Mouse (Mus musculus) 3T3-L1 (cell line): ENCODE measurements around the gene Sox2.

Source experiments
- DNase-seq: peaks from one replicate; pipeline ENCODE4 v3.0.0-alpha.2; 2015; ENCODE audit warnings: low read depth, low spot score

Sox2 gene

DNA sequence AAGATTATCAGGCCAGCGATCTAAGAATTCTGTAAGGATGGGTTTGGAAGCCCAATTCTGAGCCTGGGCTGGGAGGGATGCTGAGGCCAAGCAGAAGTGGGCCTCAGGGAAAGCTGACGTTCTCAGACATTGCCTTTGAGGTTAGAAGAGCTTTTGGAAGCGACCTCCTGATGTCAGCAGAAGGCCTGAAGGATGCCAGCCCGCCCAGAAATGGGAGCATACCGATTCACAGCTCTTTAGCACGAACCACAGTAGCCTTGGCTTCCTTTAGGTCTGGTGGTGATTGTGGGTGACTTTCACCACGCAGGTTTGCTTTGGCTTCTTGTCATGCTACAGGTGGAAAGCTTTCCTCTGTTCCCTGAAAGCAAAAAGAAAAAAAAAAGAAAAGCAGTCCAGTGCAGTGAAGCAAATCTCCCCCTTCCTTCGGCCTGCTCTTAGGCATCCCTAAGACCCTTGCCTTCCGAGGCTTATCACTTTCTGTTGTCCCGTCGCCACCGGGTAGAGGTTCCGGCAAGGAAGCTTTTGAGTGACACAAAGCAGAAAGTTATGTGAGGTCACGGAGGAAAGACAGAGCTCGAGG is 6.6 kb upstream of the Sox2 start:
- no peak for DNase-seq

DNA sequence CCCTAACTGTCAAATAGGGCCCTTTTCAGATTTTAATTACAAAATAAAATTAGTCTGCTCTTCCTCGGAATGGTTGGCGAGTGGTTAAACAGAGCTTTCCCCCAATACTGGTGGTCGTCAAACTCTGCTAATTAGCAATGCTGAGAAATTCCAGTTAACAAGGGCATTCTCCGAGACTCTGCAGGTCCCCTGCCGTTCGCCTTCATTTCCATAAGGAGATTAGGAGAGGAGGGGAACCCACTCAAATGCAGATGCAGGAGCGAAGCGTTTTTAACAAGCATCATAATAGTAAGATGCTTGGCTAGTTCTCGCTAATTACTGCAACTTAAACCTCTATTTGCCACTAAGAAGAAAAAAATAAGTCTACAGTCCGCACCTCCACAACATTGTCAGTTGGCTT is 4.0 kb upstream of the Sox2 start:
- DNase-seq = no peak

DNA sequence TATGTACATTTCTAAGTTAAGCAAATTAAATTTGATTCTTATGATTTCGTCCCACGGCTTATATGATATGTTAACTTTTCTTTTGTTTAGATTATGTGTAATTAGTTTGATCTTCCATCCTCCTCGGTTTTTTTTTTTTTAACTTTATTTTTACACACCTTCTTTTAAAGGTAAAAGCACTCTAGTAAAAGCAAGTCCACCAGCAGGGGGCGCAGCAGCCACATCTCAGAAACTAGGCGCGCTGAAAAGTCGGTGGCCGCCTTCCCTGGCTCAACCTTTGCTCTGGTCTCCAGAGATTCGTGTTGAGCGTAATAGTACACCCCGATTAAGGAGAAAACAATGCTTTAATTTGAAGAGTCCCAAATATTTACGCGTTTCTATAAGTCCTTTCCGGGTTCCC is 2.5 kb upstream of the Sox2 start:
- peak; percentile 25 for DNase-seq

DNA sequence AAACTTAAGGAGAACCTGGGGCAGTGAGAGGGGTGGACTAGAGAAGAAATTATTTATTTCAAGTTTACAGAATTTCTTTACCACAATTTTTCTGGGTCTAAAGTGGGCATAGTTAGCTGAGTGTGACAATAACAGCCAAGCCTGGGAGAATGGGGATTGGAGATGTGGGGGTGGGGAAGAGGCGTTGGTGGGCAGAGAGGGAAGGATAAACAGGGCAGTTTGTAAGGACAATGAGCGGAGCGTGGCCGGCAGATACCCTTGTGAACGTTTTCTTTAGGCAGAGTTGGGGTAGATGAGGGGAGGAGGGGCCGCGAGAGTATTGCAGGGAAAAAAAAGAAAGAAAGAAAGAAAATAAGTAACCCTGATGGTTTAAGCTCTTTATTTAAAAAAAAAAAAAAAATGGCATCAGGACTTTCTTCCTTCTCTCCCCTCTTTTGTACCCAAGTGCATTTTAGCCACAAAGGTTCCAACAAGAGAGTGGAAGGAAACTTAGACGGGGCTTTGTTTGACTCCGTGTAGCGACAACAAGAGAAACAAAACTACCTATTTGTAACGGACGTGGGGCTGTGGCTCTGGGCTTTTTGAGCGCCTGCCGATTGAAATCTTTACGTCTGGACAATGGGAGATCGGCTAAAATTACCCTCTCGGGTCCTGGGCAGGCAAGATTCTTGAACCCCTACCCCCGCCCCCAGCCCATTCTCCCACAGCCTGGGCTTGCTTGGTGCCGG is 1.9 kb upstream of the Sox2 start:
- DNase-seq = no peak

DNA sequence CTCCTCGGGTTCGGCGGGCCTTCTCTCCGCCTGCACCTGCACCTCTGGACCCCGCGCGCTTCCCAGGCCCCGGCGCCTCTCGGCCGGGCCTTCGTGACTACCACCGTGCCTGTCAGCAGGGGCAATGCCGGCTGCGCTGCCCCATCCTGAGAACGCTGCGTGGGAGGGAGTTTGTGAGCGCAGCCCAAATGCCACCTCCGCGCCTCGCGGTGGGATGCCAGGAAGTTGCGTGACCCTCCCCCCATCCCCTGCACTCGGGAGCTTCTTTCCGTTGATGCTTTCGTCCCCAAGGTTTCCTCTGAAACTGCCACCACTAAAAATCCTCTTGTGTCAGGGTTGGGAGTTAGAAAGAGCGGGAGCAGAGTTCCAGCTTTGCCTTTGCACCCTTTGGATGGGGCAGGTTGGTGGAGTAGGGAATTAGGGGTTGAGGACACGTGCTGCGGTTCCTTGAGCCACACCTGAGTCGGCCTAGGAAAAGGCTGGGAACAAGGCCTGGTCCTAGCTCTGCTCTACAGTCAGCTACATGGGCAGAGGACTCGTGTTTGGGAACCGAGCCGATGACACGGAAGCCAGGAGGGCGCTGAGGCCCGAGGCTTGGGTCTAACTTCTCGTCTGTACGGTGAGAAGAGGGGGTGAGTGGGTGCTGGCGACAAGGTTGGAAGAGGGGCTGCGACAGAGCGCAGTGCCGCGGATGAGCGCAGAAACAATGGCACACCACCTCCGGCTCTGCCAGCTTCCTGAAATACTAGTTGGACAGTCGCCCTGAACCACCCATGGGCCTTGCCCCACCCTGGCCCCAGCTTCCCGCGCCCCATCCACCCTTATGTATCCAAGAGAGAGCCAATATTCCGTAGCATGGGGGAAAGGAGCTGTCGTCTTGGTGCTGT is 1.1 kb upstream of the Sox2 start:
- DNase-seq = no peak

DNA sequence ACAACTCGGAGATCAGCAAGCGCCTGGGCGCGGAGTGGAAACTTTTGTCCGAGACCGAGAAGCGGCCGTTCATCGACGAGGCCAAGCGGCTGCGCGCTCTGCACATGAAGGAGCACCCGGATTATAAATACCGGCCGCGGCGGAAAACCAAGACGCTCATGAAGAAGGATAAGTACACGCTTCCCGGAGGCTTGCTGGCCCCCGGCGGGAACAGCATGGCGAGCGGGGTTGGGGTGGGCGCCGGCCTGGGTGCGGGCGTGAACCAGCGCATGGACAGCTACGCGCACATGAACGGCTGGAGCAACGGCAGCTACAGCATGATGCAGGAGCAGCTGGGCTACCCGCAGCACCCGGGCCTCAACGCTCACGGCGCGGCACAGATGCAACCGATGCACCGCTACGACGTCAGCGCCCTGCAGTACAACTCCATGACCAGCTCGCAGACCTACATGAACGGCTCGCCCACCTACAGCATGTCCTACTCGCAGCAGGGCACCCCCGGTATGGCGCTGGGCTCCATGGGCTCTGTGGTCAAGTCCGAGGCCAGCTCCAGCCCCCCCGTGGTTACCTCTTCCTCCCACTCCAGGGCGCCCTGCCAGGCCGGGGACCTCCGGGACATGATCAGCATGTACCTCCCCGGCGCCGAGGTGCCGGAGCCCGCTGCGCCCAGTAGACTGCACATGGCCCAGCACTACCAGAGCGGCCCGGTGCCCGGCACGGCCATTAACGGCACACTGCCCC is 586 bp downstream of the Sox2 start:
- no peak for DNase-seq

DNA sequence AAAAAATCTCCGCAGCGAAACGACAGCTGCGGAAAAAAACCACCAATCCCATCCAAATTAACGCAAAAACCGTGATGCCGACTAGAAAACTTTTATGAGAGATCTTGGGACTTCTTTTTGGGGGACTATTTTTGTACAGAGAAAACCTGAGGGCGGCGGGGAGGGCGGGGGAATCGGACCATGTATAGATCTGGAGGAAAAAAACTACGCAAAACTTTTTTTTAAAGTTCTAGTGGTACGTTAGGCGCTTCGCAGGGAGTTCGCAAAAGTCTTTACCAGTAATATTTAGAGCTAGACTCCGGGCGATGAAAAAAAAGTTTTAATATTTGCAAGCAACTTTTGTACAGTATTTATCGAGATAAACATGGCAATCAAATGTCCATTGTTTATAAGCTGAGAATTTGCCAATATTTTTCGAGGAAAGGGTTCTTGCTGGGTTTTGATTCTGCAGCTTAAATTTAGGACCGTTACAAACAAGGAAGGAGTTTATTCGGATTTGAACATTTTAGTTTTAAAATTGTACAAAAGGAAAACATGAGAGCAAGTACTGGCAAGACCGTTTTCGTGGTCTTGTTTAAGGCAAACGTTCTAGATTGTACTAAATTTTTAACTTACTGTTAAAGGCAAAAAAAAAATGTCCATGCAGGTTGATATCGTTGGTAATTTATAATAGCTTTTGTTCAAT is 1.4 kb downstream of the Sox2 start:
- no peak for DNase-seq

DNA sequence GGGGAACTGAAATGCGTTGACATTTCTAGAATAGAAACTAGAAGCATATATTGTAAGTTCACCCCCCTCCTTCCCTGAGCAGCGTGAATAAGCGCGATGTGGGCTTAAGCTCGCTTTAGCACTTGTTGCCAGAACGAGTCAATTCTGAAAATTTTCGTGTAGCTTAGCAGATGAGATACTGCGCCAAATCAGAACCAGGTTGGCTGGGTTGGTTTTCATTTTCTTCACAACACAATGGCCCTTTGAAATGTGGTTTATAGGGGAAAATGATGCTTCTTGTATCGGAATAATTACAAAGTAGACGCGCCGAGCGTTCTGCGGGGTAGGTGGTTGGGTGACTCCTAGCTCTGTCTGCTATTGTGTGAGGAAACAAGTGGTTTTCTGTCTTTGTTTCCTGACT is 2.4 kb downstream of the Sox2 start:
- DNase-seq = no peak

DNA sequence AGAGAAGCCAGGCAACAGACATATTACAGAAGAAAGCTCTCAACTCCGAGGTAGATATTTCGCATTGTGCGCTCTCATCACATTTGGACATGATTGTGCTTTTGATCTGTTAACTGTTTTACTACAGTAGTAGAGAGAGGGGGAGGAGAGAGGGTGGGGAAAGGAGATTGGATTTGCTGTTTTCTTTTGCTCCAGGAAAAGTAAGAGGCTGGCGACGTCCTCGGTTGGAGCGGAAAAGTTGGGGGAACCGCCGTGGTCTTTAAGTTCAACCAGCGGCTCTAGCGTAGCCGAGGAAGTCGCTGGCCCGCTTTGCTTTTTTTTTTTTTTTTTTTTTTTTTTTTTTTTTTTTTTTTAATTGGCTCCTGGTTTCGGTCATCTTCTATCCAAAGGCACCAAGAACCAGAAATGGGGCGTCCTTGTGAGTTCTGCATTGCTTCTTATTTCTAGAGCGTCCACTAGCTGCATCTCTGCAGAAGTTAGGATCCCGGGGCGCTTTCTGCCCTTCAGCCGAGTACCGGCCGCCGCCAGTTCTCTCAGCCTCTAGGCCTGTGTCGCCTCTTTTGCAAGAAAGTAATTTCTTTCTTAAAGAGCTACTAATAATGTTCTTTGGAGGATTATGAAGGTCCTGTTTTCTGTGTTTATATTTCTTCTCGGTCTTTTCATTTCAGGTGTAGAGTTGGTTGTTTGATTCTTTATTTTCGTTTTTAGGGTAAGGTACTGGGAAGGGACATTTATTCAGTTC is 3.2 kb downstream of the Sox2 start:
- DNase-seq = no peak

DNA sequence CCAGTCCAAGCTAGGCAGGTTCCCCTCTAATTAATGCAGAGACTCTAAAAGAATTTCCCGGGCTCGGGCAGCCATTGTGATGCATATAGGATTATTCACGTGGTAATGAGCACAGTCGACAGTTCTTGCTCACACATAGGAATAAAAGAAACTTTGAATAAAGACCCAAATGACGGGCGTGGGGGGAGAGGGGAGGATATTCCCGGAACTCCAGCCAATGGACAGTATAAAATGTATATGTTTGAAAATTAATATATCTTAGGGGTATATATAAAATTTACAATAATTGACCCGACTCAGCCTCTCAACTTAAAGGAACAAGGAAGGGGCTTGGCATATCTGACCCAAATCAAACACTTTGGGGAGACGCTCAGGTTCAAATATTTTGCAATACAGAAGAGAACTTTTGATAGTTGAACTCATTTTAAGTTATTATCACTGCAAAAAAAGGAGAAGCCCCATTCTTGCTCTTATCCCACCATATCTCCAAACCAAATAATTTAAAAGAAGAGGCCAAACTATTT is 3.8 kb downstream of the Sox2 start:
- DNase-seq = no peak

DNA sequence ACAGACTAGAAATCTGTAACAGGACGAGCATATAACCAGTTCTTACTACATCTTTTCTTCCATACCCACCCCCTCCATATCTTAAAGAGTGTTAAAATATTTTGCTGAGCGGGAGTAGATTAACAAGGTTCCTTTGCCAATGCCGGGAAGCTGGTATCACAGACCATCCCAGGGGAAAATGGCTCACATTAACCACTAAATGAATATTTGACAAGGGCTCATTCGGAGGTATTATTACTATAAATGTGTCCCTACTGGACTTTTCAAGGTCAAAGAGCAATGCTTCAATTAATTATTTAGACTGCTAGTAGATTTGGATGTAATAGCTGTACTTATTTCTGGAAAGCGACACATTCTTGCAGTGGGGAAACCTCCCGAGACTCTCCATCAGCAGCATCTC is 4.6 kb downstream of the Sox2 start:
- no peak for DNase-seq

DNA sequence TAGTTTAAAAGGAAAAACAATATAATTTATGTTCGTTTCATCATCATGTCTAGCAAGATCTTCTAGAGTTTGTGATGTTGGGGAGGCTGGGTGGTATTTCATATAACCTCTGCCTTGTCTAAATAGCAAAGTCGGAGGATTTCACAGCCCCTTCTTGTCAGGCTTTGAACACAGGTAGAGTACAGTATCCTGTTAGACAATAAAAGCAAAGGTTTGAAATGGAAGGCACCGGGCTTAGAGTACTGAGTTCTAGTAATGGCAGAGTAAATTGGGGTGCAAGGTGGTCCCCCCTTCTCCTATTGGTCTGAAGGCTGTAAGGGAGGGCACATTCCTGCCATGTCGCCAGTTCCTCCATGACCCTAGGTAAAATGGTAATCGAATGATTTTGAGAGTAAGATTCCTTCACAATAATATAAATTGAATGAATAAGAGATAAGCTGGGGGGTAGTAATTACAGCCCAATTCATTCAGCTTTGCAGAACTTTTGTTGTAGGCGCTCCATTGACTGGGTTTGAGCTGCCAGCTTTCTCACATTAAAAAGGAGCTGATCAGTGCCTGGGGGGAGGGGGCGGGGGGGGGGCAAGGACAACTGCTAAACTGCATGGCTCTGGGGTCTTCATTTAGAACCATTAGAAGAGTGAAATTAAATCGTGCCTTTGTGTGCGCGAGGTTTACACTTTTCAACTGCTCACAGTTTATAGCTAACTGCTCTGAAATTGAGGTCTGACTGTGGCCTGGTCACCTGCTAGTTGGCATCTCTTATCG is 5.3 kb downstream of the Sox2 start:
- no peak for DNase-seq

DNA sequence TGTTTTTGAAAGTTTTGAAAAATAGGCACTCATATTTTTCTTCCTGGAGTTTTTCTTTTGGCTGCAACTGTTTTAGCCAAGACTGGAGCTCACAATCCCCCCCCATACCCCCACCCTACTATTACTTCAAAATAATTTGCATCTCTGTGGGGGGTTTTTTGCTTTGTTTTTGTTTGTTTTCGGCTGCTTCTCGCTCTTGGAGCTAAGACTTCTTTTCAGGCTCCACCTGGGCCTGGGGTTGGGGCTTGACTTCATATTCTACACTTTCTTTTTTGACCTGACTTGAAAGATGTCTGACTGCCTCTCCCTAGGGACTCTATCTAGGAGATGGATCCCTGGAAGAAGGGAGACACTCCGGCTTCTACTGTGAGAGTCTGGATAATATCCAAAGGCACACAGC is 5.9 kb downstream of the Sox2 start:
- DNase-seq = no peak

DNA sequence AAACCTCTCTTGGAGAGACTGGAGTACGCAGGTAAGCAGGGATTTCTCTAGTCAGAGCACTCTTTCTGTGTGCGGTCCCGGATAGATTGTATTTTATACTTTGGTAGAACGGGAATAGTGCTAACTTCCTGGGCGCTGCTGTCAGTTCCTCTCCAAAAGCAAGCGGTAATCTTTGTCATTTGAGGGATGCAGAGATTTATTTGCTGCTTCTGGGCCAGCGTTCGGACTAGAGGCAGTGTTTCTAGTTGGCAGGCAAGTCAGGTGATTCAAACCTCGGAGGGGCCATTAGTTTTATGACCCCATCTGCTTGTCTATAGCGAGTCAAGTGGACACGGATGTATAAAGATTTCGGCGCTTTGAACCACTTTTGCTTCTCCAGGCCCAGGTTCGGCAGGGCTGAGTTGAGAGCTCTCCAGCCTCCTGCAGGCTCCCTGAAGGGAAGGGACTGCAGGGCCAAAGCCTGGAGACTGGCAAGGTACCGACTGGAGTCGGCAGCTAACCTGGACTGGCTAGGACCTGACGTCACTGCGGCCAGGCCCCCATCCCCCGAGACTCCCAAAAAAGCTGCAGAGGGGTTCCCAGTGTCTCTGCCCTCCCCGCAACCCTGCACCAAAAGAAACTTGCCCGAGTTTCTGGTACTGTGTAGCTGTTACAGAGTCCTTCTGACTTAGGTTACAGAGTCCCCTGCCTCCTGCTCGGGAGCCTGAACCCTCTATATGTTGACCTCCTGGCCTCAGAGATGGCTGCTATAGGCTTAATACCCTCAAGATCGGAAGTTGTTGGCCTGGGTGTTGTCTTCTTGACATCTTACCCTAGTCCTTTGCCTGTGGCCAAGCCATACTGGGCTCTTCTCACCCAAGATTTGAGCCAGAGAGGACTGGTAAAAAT is 6.9 kb downstream of the Sox2 start:
- DNase-seq = no peak

DNA sequence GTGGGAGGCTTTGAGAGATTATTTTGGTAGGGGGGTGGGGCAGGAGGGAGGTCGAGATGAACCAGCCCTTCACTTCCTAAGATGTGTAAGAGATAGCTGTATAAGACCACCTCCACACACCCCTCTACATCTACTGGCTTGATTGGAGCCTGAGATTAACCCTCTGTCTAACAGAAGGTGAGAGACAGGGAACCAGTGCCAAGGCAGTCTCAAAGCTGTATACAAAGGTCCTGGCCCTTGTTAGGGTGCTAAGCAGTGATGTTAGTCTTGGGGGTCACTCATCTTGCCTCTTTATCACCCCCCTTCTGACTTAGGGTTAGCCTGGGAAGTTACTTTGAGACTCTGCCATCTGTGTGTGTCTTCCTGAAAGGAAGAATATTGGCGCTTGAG is 7.5 kb downstream of the Sox2 start:
- DNase-seq = no peak

DNA sequence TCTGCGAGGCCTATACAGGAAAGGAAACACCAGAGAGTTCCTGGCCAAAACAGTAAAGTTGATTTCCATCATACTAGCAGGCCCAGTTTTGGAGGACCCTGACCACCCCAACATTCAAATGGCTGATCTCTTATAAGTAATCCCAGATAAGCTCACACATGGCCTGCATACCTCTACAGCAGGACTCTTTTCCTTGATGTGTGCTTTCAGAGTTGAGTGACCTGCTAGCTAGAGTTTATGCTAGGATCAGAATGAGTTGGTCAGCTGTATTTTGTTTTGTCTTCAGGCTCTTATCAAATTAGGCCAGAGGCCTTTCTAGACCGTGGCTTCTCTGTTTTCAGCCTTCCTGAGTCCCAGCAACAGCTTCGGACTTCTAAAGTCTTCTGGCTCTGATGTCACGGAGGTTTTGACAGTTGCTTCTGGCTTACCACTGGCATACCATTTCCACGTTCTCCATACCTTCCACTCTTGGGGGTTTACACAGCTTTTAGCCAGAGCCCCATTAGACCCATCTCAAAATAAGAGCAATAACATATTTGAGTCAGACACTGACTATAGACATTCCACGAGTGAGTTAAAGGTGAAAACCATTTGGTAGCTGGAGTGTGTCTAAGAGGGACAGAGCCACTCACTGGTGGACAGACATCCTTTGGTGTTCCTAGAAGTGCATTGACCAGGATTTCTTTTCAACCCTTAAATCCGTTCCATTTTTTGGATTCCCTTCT is 8.2 kb downstream of the Sox2 start:
- DNase-seq = no peak

DNA sequence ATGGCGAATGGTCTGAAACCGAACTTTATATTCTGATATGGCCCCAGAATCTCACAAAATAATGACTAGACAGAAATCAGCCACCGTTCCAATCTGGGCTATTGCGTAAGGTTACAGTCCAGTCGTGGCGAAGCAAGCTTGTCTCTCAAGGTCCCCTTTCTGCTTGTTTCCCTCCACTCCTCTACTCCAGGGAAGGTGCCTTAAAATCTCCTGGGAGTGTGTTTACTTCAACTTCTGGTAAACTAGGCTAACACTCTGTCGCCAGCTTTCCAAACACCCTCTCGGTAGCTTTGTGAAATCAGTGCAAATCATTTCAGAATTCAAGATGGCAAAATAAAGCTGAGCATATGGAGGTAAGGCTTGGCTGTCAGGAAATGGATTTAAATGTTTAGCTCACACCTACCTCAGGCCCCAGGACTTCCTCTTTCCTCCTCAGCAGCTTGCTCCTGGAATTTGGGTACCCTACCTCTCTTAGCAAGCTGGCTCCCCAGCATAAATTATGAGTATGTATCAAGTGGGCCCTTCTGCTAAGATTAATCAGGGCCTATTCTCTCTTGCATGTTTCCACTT is 8.8 kb downstream of the Sox2 start:
- DNase-seq = no peak

DNA sequence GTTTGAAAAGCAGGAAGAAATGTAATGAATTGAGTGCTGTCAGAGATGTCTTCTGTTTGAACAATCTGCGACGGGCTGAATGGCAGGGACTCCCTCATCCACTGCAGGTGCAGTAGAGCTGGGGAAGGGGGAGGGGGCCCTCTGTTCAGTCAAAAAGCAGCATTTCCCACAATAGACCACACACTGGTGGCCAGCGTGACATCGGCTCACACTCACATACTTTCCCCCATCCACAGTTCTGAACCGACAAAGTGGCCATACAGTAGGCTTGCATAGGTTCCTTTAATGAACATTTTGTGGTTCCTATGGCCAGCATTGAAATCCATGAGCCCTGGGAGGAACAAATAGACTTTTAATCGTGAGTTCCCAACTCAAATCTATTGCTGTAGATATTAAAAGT is 9.7 kb downstream of the Sox2 start:
- DNase-seq = no peak
